In the genomic region with DNA sequence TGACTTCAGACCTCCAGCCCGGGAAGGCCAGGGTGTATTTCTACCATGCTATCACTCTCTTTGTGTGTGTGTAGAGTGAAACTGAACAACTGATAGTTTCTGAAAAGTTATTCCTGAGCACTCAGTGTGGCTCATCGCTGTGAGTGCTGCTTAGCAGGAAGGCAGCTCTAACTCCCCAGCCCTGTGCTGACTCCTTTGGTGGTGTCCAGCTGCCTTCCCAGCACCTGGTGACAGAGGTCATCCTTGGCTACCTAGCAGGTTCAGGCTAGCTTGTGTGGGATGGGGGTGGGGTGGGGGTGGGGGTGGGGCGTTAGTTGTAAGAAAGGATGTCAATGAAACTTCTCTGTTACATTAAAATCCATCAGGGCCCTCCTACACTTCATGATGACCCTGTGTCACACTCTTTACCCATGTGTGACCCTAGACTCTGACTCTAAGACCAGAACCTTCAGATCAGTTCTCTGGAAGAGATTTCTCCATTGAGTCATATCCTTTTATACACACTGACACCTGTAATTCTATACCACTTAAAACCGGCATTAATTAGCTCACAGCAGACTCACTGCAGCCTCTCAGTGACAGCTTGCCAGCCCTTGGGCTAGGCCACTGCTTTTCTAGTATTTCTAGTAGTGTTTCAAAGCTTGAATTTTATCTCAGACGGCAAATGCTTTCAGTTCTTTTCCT, we compare ENCODE assay signal across 23 mouse cellular contexts.
DNase-seq lines count a peak whose midpoint lies in the region; ATAC-seq and TF ChIP-seq lines count a peak whose summit lies in the region.
"Had no signal": no experiment of that assay in that cellular context is flagged by ENCODE, and none has a peak within 500 bp of the region (broad histone marks: within the 10 kb centered on the region; RNA-seq: fewer than 3 reads in every experiment).

No protein-coding gene starts in this region.

- no peak overlapping the region for H3K9ac ChIP-seq in hindbrain, postnatal 0 days (replicated peaks; ENCODE audit: low read length)
- no peak overlapping the region for H3K9ac ChIP-seq in kidney, postnatal 0 days (ENCODE audit: low read depth, low read length)
- no peak overlapping the region for H3K9ac ChIP-seq in embryonic facial prominence, embryonic 11.5 days (replicated peaks; ENCODE audit: low read length)
- H3K9ac ChIP-seq: embryonic facial prominence, embryonic 15.5 days; hindbrain, embryonic 13.5 days; intestine, embryonic 15.5 days had no signal

- H3K4me3 ChIP-seq in hindbrain, embryonic 10.5 days: no peak overlapping the region
- no peak overlapping the region for H3K4me3 ChIP-seq in hindbrain, postnatal 0 days (ENCODE audit: low read length)
- H3K4me3 ChIP-seq in kidney, postnatal 0 days (replicated peaks; ENCODE audit: low read depth, low read length): no peak overlapping the region
- H3K4me3 ChIP-seq in embryonic facial prominence, embryonic 11.5 days (ENCODE audit: low read depth, low read length): no peak overlapping the region
- H3K4me3 ChIP-seq: embryonic facial prominence, embryonic 15.5 days; erythroblast, embryonic 14.5 days; forebrain, embryonic 10.5 days; heart, embryonic 10.5 days; hindbrain, embryonic 13.5 days; intestine, embryonic 15.5 days had no signal

- TF ChIP-seq CTCF in hindbrain, postnatal 0 days (IDR thresholded peaks at IDR 0.05; ENCODE audit: low read depth): no peak
- TF ChIP-seq CTCF in kidney, postnatal 0 days (IDR thresholded peaks at IDR 0.05; ENCODE audit: low read depth): no peak

- no peaks in the 10 kb centered on the region for H3K36me3 ChIP-seq in hindbrain, embryonic 10.5 days
- no peaks in the 10 kb centered on the region for H3K36me3 ChIP-seq in hindbrain, postnatal 0 days (ENCODE audit: insufficient read depth, low read length)
- no peaks in the 10 kb centered on the region for H3K36me3 ChIP-seq in kidney, postnatal 0 days (ENCODE audit: insufficient read depth, low read length)
- H3K36me3 ChIP-seq in embryonic facial prominence, embryonic 11.5 days (replicated peaks; ENCODE audit: control insufficient read depth, insufficient read depth, low read depth, low read length): no peaks in the 10 kb centered on the region
- H3K36me3 ChIP-seq: embryonic facial prominence, embryonic 15.5 days; forebrain, embryonic 10.5 days; heart, embryonic 10.5 days; hindbrain, embryonic 13.5 days; intestine, embryonic 15.5 days had no signal

- H3K4me2 ChIP-seq in hindbrain, postnatal 0 days (ENCODE audit: low read depth, low read length): no peak overlapping the region
- no peak overlapping the region for H3K4me2 ChIP-seq in kidney, postnatal 0 days (ENCODE audit: low read length)
- no peak overlapping the region for H3K4me2 ChIP-seq in embryonic facial prominence, embryonic 11.5 days (ENCODE audit: low read depth, low read length)
- H3K4me2 ChIP-seq: embryonic facial prominence, embryonic 15.5 days; hindbrain, embryonic 13.5 days; intestine, embryonic 15.5 days had no signal

- DNase-seq in hindbrain, embryonic 10.5 days (ENCODE audit: low spot score): no peak
- no peak for DNase-seq in hindbrain, postnatal 0 days (ENCODE audit: low spot score)
- DNase-seq in kidney, postnatal 0 days (ENCODE audit: low spot score): peak; percentile 51
- no peak for DNase-seq in kidney, postnatal 14 days
- peak; percentile 33 for DNase-seq in embryonic facial prominence, embryonic 11.5 days (ENCODE audit: low spot score)
- DNase-seq: adrenal gland, postnatal 25 days; B cell, adult 2 months; cerebellum, adult 18-20 months; cerebellum, adult 9-11 months; cerebellum, postnatal 36 days; gastrocnemius, postnatal 10 days; heart, adult 18-20 months; heart, postnatal 10 days; heart, postnatal 4 days had no signal

- peak overlapping the region; percentile 40 for H3K27ac ChIP-seq in hindbrain, embryonic 10.5 days
- no peak overlapping the region for H3K27ac ChIP-seq in hindbrain, postnatal 0 days
- no peak overlapping the region for H3K27ac ChIP-seq in kidney, postnatal 0 days
- no peak overlapping the region for H3K27ac ChIP-seq in embryonic facial prominence, embryonic 11.5 days (replicated peaks; ENCODE audit: low read depth, low read length)
- H3K27ac ChIP-seq: embryonic facial prominence, embryonic 15.5 days; forebrain, embryonic 10.5 days; heart, embryonic 10.5 days; hindbrain, embryonic 13.5 days; intestine, embryonic 15.5 days had no signal

- no peaks in the 10 kb centered on the region for H3K9me3 ChIP-seq in hindbrain, embryonic 10.5 days
- no peaks in the 10 kb centered on the region for H3K9me3 ChIP-seq in hindbrain, postnatal 0 days (ENCODE audit: low read length)
- no peaks in the 10 kb centered on the region for H3K9me3 ChIP-seq in kidney, postnatal 0 days (replicated peaks; ENCODE audit: low read length)
- no peaks in the 10 kb centered on the region for H3K9me3 ChIP-seq in embryonic facial prominence, embryonic 11.5 days (replicated peaks; ENCODE audit: control insufficient read depth, low read length)
- H3K9me3 ChIP-seq: embryonic facial prominence, embryonic 15.5 days; forebrain, embryonic 10.5 days; heart, embryonic 10.5 days; hindbrain, embryonic 13.5 days; intestine, embryonic 15.5 days had no signal

- no peak for ATAC-seq in hindbrain, postnatal 0 days
- ATAC-seq in kidney, postnatal 0 days (replicated peaks; ENCODE audit: low FRiP score, low read depth): no peak
- ATAC-seq in embryonic facial prominence, embryonic 11.5 days (replicated peaks; ENCODE audit: insufficient number of reproducible peaks, low FRiP score, low TSS enrichment, low read depth): no peak
- ATAC-seq in CD4-positive, CD25-positive, alpha-beta regulatory T cell, adult 4 months: no peak
- ATAC-seq: activated CD4-positive, CD25-positive, alpha-beta regulatory T cell, adult 4 months; intestine, embryonic 15.5 days; Patski had no signal

- H3K4me1 ChIP-seq in hindbrain, embryonic 10.5 days (replicated peaks): peaks cover 25% of the 10 kb centered on the region
- no peaks in the 10 kb centered on the region for H3K4me1 ChIP-seq in hindbrain, postnatal 0 days (ENCODE audit: insufficient read depth, low read length)
- no peaks in the 10 kb centered on the region for H3K4me1 ChIP-seq in kidney, postnatal 0 days (replicated peaks; ENCODE audit: insufficient read depth, low read length)
- no peaks in the 10 kb centered on the region; the same call in 1 of the 2 replicates for H3K4me1 ChIP-seq in embryonic facial prominence, embryonic 11.5 days (ENCODE audit: control insufficient read depth, insufficient read depth, low read length)
- H3K4me1 ChIP-seq: heart, embryonic 10.5 days; intestine, embryonic 15.5 days had no signal

- H3K27me3 ChIP-seq in hindbrain, embryonic 10.5 days (ENCODE audit: insufficient read depth, poor library complexity, severe bottlenecking): no peaks in the 10 kb centered on the region
- H3K27me3 ChIP-seq in hindbrain, postnatal 0 days (ENCODE audit: insufficient read depth, low read length): no peaks in the 10 kb centered on the region
- no peaks in the 10 kb centered on the region for H3K27me3 ChIP-seq in kidney, postnatal 0 days (ENCODE audit: insufficient read depth, low read length)
- no peaks in the 10 kb centered on the region for H3K27me3 ChIP-seq in embryonic facial prominence, embryonic 11.5 days (ENCODE audit: control insufficient read depth, insufficient read depth, low read length)
- H3K27me3 ChIP-seq: embryonic facial prominence, embryonic 15.5 days; intestine, embryonic 15.5 days had no signal

- WGBS in hindbrain, embryonic 10.5 days: 46% methylated on average over 5 of the region's 5 CpGs
- WGBS in hindbrain, postnatal 0 days: 59% methylated on average over 5 of the region's 5 CpGs
- WGBS in kidney, postnatal 0 days: 39% methylated on average over 5 of the region's 5 CpGs
- WGBS in embryonic facial prominence, embryonic 11.5 days: 33% methylated on average over 5 of the region's 5 CpGs

Comparison
In these comparisons a context has a peak if more than half of its experiments do, and no peak if none do; other contexts are left out.
1. DNase-seq: peak in kidney, postnatal 0 days (single experiment) and embryonic facial prominence, embryonic 11.5 days (single experiment); none in hindbrain, embryonic 10.5 days (single experiment), hindbrain, postnatal 0 days (single experiment) and kidney, postnatal 14 days (single experiment).